In genomic region chr6:82860485-82860884, GRCm38 (mm10) we compare ENCODE assay signal across 25 mouse cellular contexts.
A peak's percentile ranks its signal among the peaks of the same experiment; 100 is the strongest.
DNase-seq lines count a peak whose midpoint lies in the region; ATAC-seq lines count a peak whose summit lies in the region.
"Had no signal": no experiment of that assay in that cellular context is flagged by ENCODE, and none has a peak within 500 bp of the region (broad histone marks: within the 10 kb centered on the region; RNA-seq: fewer than 3 reads in every experiment).

No protein-coding gene starts in this region.

- DNase-seq in adrenal gland, postnatal 10 days: peak; percentile 36
- no peak for DNase-seq in adrenal gland, adult 2 months
- DNase-seq in kidney, adult 18-20 months: peak; percentile 21
- peak; percentile 11 to 56 for DNase-seq in kidney, postnatal 25 days
- no peak for DNase-seq in kidney, postnatal 4 days
- DNase-seq: adrenal gland, postnatal 25 days; B cell, adult 2 months; cerebellum, adult 8-10 months; cerebellum, postnatal 14 days; embryo, embryonic 11 days; gastrocnemius, postnatal 14 days; heart, adult 2 months; heart, postnatal 14 days had no signal

- no peaks in the 10 kb centered on the region for H3K27me3 ChIP-seq in kidney, embryonic 16.5 days (ENCODE audit: insufficient read depth, low read length)
- no peaks in the 10 kb centered on the region for H3K27me3 ChIP-seq in forebrain, embryonic 15.5 days
- H3K27me3 ChIP-seq: embryonic facial prominence, embryonic 15.5 days; heart, embryonic 15.5 days; hindbrain, embryonic 13.5 days had no signal

- no peak overlapping the region for H3K27ac ChIP-seq in kidney, embryonic 16.5 days (ENCODE audit: low read length)
- H3K27ac ChIP-seq in forebrain, embryonic 15.5 days (replicated peaks): no peak overlapping the region
- H3K27ac ChIP-seq: embryonic facial prominence, embryonic 15.5 days; forebrain, embryonic 10.5 days; heart, adult 2 months; heart, embryonic 15.5 days; hindbrain, embryonic 13.5 days; hindbrain, postnatal 0 days had no signal

- ATAC-seq in kidney, embryonic 16.5 days (ENCODE audit: low FRiP score, low TSS enrichment): no peak
- ATAC-seq in forebrain, embryonic 15.5 days (replicated peaks): no peak
- ATAC-seq: CD4-positive, CD25-positive, alpha-beta regulatory T cell, adult 4 months; forebrain, embryonic 14.5 days; hindbrain, postnatal 0 days had no signal

- no peak overlapping the region for H3K9ac ChIP-seq in kidney, embryonic 16.5 days (replicated peaks; ENCODE audit: low read length)
- H3K9ac ChIP-seq in forebrain, embryonic 15.5 days (replicated peaks): no peak overlapping the region
- H3K9ac ChIP-seq: embryonic facial prominence, embryonic 15.5 days; heart, embryonic 15.5 days; hindbrain, embryonic 13.5 days had no signal

- no peak overlapping the region for H3K4me2 ChIP-seq in kidney, embryonic 16.5 days (replicated peaks; ENCODE audit: low read depth, low read length)
- no peak overlapping the region for H3K4me2 ChIP-seq in forebrain, embryonic 15.5 days (replicated peaks)
- H3K4me2 ChIP-seq: embryonic facial prominence, embryonic 15.5 days; heart, embryonic 11.5 days; heart, embryonic 15.5 days; hindbrain, embryonic 13.5 days had no signal

- H3K4me3 ChIP-seq in kidney, embryonic 16.5 days (ENCODE audit: low read length): no peak overlapping the region
- H3K4me3 ChIP-seq in forebrain, embryonic 15.5 days: no peak overlapping the region
- H3K4me3 ChIP-seq: embryonic facial prominence, embryonic 15.5 days; erythroblast, embryonic 14.5 days; forebrain, embryonic 10.5 days; heart, adult 2 months; heart, embryonic 15.5 days; hindbrain, embryonic 13.5 days had no signal

- 0 out of 2 replicates have a peak, but pooled peaks cover 12% of the 10 kb centered on the region for H3K4me1 ChIP-seq in kidney, embryonic 16.5 days (ENCODE audit: insufficient read depth, low read length)
- no peaks in the 10 kb centered on the region for H3K4me1 ChIP-seq in forebrain, embryonic 15.5 days
- H3K4me1 ChIP-seq: hindbrain, embryonic 13.5 days had no signal

- H3K9me3 ChIP-seq in kidney, embryonic 16.5 days (ENCODE audit: low read length): no peaks in the 10 kb centered on the region
- H3K9me3 ChIP-seq in forebrain, embryonic 15.5 days: no peaks in the 10 kb centered on the region
- H3K9me3 ChIP-seq: embryonic facial prominence, embryonic 15.5 days; forebrain, embryonic 10.5 days; G1E; heart, embryonic 15.5 days; hindbrain, embryonic 13.5 days had no signal

- H3K36me3 ChIP-seq in kidney, embryonic 16.5 days (ENCODE audit: insufficient read depth, low read length): no peaks in the 10 kb centered on the region
- no peaks in the 10 kb centered on the region for H3K36me3 ChIP-seq in forebrain, embryonic 15.5 days
- H3K36me3 ChIP-seq: embryonic facial prominence, embryonic 15.5 days; forebrain, embryonic 10.5 days; G1E; heart, embryonic 15.5 days; hindbrain, embryonic 13.5 days had no signal

- 80% methylated on average over 6 of the region's 6 CpGs for WGBS in kidney, embryonic 16.5 days
- 58% methylated on average over 6 of the region's 6 CpGs for WGBS in forebrain, embryonic 15.5 days

Comparison
In these comparisons a context has a peak if more than half of its experiments do, and no peak if none do; other contexts are left out.
1. DNase-seq: peak in adrenal gland, postnatal 10 days (single experiment), kidney, adult 18-20 months (single experiment) and kidney, postnatal 25 days (2 of 2); none in adrenal gland, adult 2 months (single experiment) and kidney, postnatal 4 days (0 of 2).